ENCODE assay signal across 20 mouse cellular contexts in genomic region chr17:43166091-43166490, GRCm38 (mm10).
DNase-seq lines count a peak whose midpoint lies in the region; ATAC-seq and TF ChIP-seq lines count a peak whose summit lies in the region.
"Had no signal": no experiment of that assay in that cellular context is flagged by ENCODE, and none has a peak within 500 bp of the region (broad histone marks: within the 10 kb centered on the region; RNA-seq: fewer than 3 reads in every experiment).

No protein-coding gene starts in this region.

- no peaks in the 10 kb centered on the region for H3K36me3 ChIP-seq in kidney, adult 2 months (ENCODE audit: control insufficient read depth, insufficient read depth, low read length)
- no peaks in the 10 kb centered on the region for H3K36me3 ChIP-seq in kidney, postnatal 0 days (ENCODE audit: insufficient read depth, low read length)
- no peaks in the 10 kb centered on the region for H3K36me3 ChIP-seq in liver, postnatal 0 days (replicated peaks; ENCODE audit: insufficient read depth, low read length)
- H3K36me3 ChIP-seq in forebrain, embryonic 11.5 days (ENCODE audit: control insufficient read depth, insufficient read depth, low read length) = no peaks in the 10 kb centered on the region
- H3K36me3 ChIP-seq: embryonic facial prominence, embryonic 12.5 days; forebrain, embryonic 12.5 days; heart, embryonic 12.5 days; hindbrain, embryonic 13.5 days; midbrain, embryonic 12.5 days had no signal

- H3K4me2 ChIP-seq in kidney, postnatal 0 days (ENCODE audit: low read length) = no peak overlapping the region
- H3K4me2 ChIP-seq in liver, postnatal 0 days (ENCODE audit: low read depth, low read length) = no peak overlapping the region
- H3K4me2 ChIP-seq in forebrain, embryonic 11.5 days (ENCODE audit: low read depth, low read length, severe bottlenecking) = no peak overlapping the region
- H3K4me2 ChIP-seq: embryonic facial prominence, embryonic 12.5 days; forebrain, embryonic 12.5 days; heart, embryonic 12.5 days; hindbrain, embryonic 13.5 days; liver, embryonic 11.5 days; midbrain, embryonic 12.5 days had no signal

- peaks cover 3% of the 10 kb centered on the region; the same call in 1 of the 2 replicates for H3K4me1 ChIP-seq in kidney, adult 2 months (ENCODE audit: control insufficient read depth, insufficient read depth, low read length)
- no peaks in the 10 kb centered on the region for H3K4me1 ChIP-seq in kidney, postnatal 0 days (replicated peaks; ENCODE audit: insufficient read depth, low read length)
- H3K4me1 ChIP-seq in liver, postnatal 0 days (ENCODE audit: insufficient read depth) = no peaks in the 10 kb centered on the region
- H3K4me1 ChIP-seq in forebrain, embryonic 11.5 days (replicated peaks; ENCODE audit: control insufficient read depth, insufficient read depth, low read length) = no peaks in the 10 kb centered on the region
- H3K4me1 ChIP-seq: embryonic facial prominence, embryonic 12.5 days; forebrain, embryonic 12.5 days; heart, embryonic 12.5 days; hindbrain, embryonic 13.5 days; midbrain, embryonic 12.5 days had no signal

- TF ChIP-seq POLR2A in kidney, adult 2 months (IDR thresholded peaks at IDR 0.05; ENCODE audit: low read depth, low read length) = no peak

- peak overlapping the region; percentile 69; the same call in 1 of the 2 replicates for H3K27ac ChIP-seq in kidney, adult 2 months (ENCODE audit: insufficient read depth, low read depth, low read length)
- H3K27ac ChIP-seq in kidney, postnatal 0 days = peak overlapping the region; percentile 50; the same call in 1 of the 2 replicates
- no peak overlapping the region for H3K27ac ChIP-seq in liver, postnatal 0 days (ENCODE audit: low read depth)
- no peak overlapping the region for H3K27ac ChIP-seq in forebrain, embryonic 11.5 days (ENCODE audit: low read depth, low read length)
- H3K27ac ChIP-seq: embryonic facial prominence, embryonic 12.5 days; forebrain, embryonic 12.5 days; hindbrain, embryonic 13.5 days; midbrain, embryonic 12.5 days had no signal

- no peak for TF ChIP-seq CTCF in kidney, adult 2 months (conservative IDR thresholded peaks at IDR 0.05; ENCODE audit: insufficient read depth, insufficient read length, low read depth, low read length)
- no peak for TF ChIP-seq CTCF in kidney, postnatal 0 days (IDR thresholded peaks at IDR 0.05; ENCODE audit: low read depth)
- TF ChIP-seq CTCF in liver, postnatal 0 days (IDR thresholded peaks at IDR 0.05; ENCODE audit: low read depth) = no peak

- WGBS in kidney, adult 2 months = 43% methylated on average over 4 of the region's 4 CpGs
- 47% methylated on average over 4 of the region's 4 CpGs for WGBS in kidney, postnatal 0 days
- 68% methylated on average over 4 of the region's 4 CpGs for WGBS in liver, postnatal 0 days (ENCODE audit: insufficient replicate concordance)
- 70% methylated on average over 4 of the region's 4 CpGs for WGBS in forebrain, embryonic 11.5 days

- peak; percentile 91 for ATAC-seq in kidney, postnatal 0 days (replicated peaks; ENCODE audit: low FRiP score, low read depth)
- peak; percentile 40; the same call in 1 of the 2 replicates for ATAC-seq in megakaryocyte, adult 5-6 weeks (ENCODE audit: poor library complexity, severe bottlenecking)
- no peak for ATAC-seq in liver, postnatal 0 days
- ATAC-seq in forebrain, embryonic 11.5 days (replicated peaks; ENCODE audit: low FRiP score) = no peak

- no peaks in the 10 kb centered on the region for H3K9me3 ChIP-seq in kidney, postnatal 0 days (replicated peaks; ENCODE audit: low read length)
- H3K9me3 ChIP-seq in liver, postnatal 0 days (ENCODE audit: low read length) = no peaks in the 10 kb centered on the region
- H3K9me3 ChIP-seq in forebrain, embryonic 11.5 days (ENCODE audit: control insufficient read depth, low read length) = no peaks in the 10 kb centered on the region
- H3K9me3 ChIP-seq: embryonic facial prominence, embryonic 12.5 days; forebrain, embryonic 12.5 days; heart, embryonic 12.5 days; hindbrain, embryonic 13.5 days; midbrain, embryonic 12.5 days had no signal

- H3K4me3 ChIP-seq in kidney, adult 2 months (ENCODE audit: insufficient read depth, low read depth, low read length) = no peak overlapping the region
- no peak overlapping the region for H3K4me3 ChIP-seq in kidney, postnatal 0 days (replicated peaks; ENCODE audit: low read depth, low read length)
- no peak overlapping the region for H3K4me3 ChIP-seq in liver, postnatal 0 days (ENCODE audit: low read depth, low read length)
- no peak overlapping the region for H3K4me3 ChIP-seq in forebrain, embryonic 11.5 days (ENCODE audit: low read depth, low read length)
- H3K4me3 ChIP-seq: embryonic facial prominence, embryonic 12.5 days; forebrain, embryonic 12.5 days; heart, embryonic 12.5 days; hindbrain, embryonic 13.5 days; midbrain, embryonic 12.5 days had no signal

- DNase-seq in kidney, adult 11 months = peak; percentile 80
- peak; percentile 87 for DNase-seq in kidney, adult 2 months
- DNase-seq in kidney, postnatal 0 days (ENCODE audit: low spot score) = peak; percentile 16
- no peak for DNase-seq in spleen, postnatal 10 days (ENCODE audit: low spot score in 2 of 2)
- DNase-seq in liver, postnatal 0 days = no peak
- no peak for DNase-seq in forebrain, embryonic 11.5 days (ENCODE audit: low spot score)
- DNase-seq: adrenal gland, adult 2 months; cerebellum, adult 11 months; cerebellum, postnatal 25 days; heart, postnatal 10 days; lung, adult 2 months; lung, postnatal 14 days; thymus, postnatal 25 days had no signal

- no peak overlapping the region for H3K9ac ChIP-seq in kidney, postnatal 0 days (ENCODE audit: low read depth, low read length)
- H3K9ac ChIP-seq in liver, postnatal 0 days (replicated peaks) = no peak overlapping the region
- H3K9ac ChIP-seq in forebrain, embryonic 11.5 days (ENCODE audit: low read length) = no peak overlapping the region
- H3K9ac ChIP-seq: embryonic facial prominence, embryonic 12.5 days; forebrain, embryonic 12.5 days; heart, embryonic 12.5 days; hindbrain, embryonic 13.5 days; midbrain, embryonic 12.5 days had no signal

- H3K27me3 ChIP-seq in kidney, adult 2 months (replicated peaks; ENCODE audit: control insufficient read depth, insufficient read depth, low read length) = no peaks in the 10 kb centered on the region
- no peaks in the 10 kb centered on the region for H3K27me3 ChIP-seq in kidney, postnatal 0 days (ENCODE audit: insufficient read depth, low read length)
- no peaks in the 10 kb centered on the region for H3K27me3 ChIP-seq in liver, postnatal 0 days (ENCODE audit: insufficient read depth, low read length)
- H3K27me3 ChIP-seq in forebrain, embryonic 11.5 days (ENCODE audit: control insufficient read depth, insufficient read depth, low read length) = no peaks in the 10 kb centered on the region
- H3K27me3 ChIP-seq: embryonic facial prominence, embryonic 12.5 days; forebrain, embryonic 12.5 days; hindbrain, embryonic 13.5 days; midbrain, embryonic 12.5 days had no signal

- TF ChIP-seq EP300 in liver, postnatal 0 days (IDR thresholded peaks at IDR 0.05; ENCODE audit: low read depth) = no peak

Comparison
In these comparisons a context has a peak if more than half of its experiments do, and no peak if none do; other contexts are left out.
1. DNase-seq: peak in kidney, adult 11 months (single experiment), kidney, adult 2 months (single experiment) and kidney, postnatal 0 days (single experiment); none in spleen, postnatal 10 days (0 of 2), liver, postnatal 0 days (single experiment) and forebrain, embryonic 11.5 days (single experiment).
2. H3K27ac ChIP-seq: peak in kidney, adult 2 months (single experiment) and kidney, postnatal 0 days (single experiment); none in liver, postnatal 0 days (single experiment) and forebrain, embryonic 11.5 days (single experiment).
3. ATAC-seq: peak in kidney, postnatal 0 days (single experiment) and megakaryocyte, adult 5-6 weeks (single experiment); none in liver, postnatal 0 days (single experiment) and forebrain, embryonic 11.5 days (single experiment).